Mouse (Mus musculus) CD4-positive, CD25-positive, alpha-beta regulatory T cell, adult 9 weeks (primary cell): ENCODE measurements around the gene Olfr437. TPM values are rescaled to one million over a fixed set of nuclear protein-coding genes. Genes with fewer than 3 reads are reported as not detected.

ENCODE experiments used
- polyA plus RNA-seq: library from polyadenylated mRNA; unstranded; fragments of 100-300 nt; shearing (Covaris generic); gene quantifications from one replicate; pipeline ENCODE4 v1.2.1, GENCODE M21; 2017

The Olfr437 gene
- not detected for polyA plus RNA-seq

DNA sequence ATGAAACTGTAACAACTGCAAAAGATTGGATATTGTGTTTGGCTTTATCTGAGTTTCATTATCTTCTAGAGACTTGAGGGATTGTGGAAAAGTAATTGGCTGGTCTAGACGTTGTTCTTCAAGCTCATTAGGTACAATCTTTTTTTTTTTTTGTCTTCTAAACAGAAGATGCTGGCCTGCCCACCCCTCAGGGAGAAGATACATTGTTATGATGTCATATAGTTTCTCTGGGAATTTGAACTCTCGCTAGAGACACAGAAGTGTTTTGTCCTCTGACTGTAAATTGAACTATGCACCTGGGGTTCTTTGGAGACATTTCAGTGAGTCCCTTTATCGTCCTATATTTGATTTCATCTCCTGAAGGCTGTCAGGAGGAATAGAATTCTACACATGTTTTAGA, at the start of gene Olfr437:
Olfr437 (plus strand) TSS at position 301 of the 400 bp plus-strand sequence.

DNA sequence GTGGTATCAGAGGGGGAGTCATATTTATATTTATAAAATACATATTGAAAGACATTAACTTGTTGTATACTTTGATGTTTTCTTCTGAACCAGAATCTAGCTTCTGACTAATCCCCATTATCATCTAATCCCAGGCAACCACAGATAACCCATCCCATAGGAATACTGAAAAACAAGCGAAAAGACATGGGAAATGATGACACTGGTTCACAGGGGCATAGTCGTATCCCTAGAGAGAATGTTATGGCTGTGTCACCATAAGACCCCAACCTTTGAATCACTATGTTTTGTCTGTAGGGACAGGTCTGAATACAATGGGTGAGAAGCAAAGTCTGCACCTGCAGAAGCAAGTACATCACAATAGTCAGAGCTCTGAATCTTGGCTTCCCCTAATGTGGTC, 16.8 kb upstream of the Olfr437 start, which contains the start of gene Olfr237-ps1:
Olfr237-ps1 (plus strand) TSS at position 301 of the 400 bp plus-strand sequence.

DNA sequence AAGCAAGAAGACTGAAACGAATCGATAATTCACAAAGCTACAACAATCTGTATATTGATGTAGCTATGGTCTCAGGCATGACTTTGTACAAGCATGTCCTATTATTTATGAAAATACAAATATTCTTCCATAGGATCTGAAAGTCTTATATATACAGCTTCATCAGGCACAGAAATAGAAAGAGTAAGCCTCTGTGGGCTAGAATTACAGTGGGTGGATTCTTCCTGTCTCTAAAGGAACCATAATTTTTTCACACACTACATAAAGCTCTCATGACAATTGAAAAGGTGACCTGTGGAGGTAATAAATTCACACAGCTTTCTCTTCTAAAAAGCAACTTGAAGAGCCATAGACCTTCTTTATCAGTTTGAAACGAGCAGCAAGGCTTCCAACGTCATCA, 8.8 kb downstream of the Olfr437 start, which contains the start of gene Olfr13:
Olfr13 (plus strand) TSS at position 301 of the 400 bp plus-strand sequence.

DNA sequence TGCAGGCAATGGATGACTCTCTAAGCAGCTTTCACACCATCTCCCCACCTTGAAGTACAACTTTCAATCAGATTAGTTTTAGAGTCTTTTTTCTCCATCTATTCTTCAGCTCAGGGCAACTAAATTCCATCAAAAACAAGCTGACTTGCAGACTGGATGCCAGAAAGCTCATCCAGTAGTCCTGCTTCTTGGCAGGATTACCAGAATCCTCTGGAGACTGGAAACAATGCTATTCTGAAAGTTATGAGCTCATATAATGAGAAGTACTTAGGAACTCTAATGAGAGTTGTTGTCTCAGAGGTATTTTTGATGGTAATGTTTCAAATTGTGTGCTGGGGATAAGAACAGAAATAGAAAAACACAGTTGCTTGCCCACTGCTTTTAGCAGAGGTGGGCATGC, 33.7 kb downstream of the Olfr437 start, which contains the start of gene Olfr435:
Olfr435 (plus strand) TSS at position 366 of the 400 bp plus-strand sequence.

DNA sequence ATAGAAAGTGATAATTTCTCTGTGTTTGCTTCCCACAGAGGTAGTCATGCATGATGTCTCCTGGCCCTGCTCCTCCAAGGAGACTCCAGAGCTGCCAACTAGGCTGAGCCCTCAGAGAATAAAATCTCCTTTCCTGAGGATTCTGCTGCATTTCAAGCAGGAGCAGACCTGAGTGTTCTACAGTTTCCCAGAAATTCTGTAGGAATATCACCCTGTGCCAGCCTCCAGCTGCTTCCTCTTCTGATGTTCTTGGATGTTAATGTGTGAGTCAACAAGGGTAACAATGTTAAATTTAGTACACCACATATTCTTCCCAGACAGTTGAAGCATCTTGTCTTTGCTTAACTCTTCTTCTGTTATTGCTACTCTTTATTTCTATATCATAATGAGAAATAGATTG, 49.8 kb downstream of the Olfr437 start, which contains the start of gene Olfr434:
Olfr434 (plus strand) TSS at position 149 of the 400 bp plus-strand sequence.

Other genes starting within 250 kb of the Olfr437 start
- gene Olfr446, start 241.9 kb upstream of the Olfr437 start, polyA plus RNA-seq = not detected
- not detected for gene Olfr444, start 214.2 kb upstream of the Olfr437 start, polyA plus RNA-seq
- not detected for gene Olfr441, start 56.9 kb upstream of the Olfr437 start, polyA plus RNA-seq
- not detected for gene Olfr237-ps1, start 16.7 kb upstream of the Olfr437 start, polyA plus RNA-seq
- not detected for gene Olfr13, start 8.9 kb downstream of the Olfr437 start, polyA plus RNA-seq
- not detected for gene Olfr435, start 33.9 kb downstream of the Olfr437 start, polyA plus RNA-seq
- gene Olfr434, start 49.7 kb downstream of the Olfr437 start, polyA plus RNA-seq = not detected
- not detected for gene Olfr47, start 68.2 kb downstream of the Olfr437 start, polyA plus RNA-seq
- gene Arhgef5, start 102.3 kb downstream of the Olfr437 start, polyA plus RNA-seq = 4.2 TPM
- not detected for gene Nobox, start 146.3 kb downstream of the Olfr437 start, polyA plus RNA-seq